Mouse (Mus musculus): ENCODE measurements around the gene Pjvk. TPM values are rescaled to one million over a fixed set of nuclear protein-coding genes. Genes with fewer than 3 reads are reported as not detected.

Gene Pjvk
- polyA plus RNA-seq, 1 experiment from 2014 or later = 1.1 TPM

- H3K9ac ChIP-seq = peak overlapping the region; percentile 50
- no peaks in the 10 kb centered on the region for H3K9me3 ChIP-seq
- no peak overlapping the region for H3K27ac ChIP-seq
- 46% methylated on average over 9 of the region's 9 CpGs for WGBS
- no peaks in the 10 kb centered on the region; the same call in 1 of the 2 replicates for H3K36me3 ChIP-seq
- H3K4me2 ChIP-seq (replicated peaks) = peak overlapping the region; percentile 66
- no peak for ATAC-seq (ENCODE audit: low FRiP score, low read depth)
- peaks cover 24% of the 10 kb centered on the region for H3K4me1 ChIP-seq
- peak overlapping the region; percentile 39 for H3K4me3 ChIP-seq
- H3K27me3 ChIP-seq (replicated peaks) = no peaks in the 10 kb centered on the region
Measured at GRCm38 (mm10) chr2:76672134-76672745, 24.0 kb downstream of the Pjvk start.

GRCm38 (mm10) chr2:76672966-76673392 lies 24.7 kb downstream of the Pjvk start, which contains the start of gene Fkbp7:
Gene Fkbp7 (minus strand): TSS chr2:76673116.
- Histone ChIP-seq H3K9ac (peak within 1 kb of the TSS; percentile 50), H3K27me3 (replicated peaks) (no peaks in the 10 kb centered on the region), H3K9me3 (no peaks in the 10 kb centered on the region), H3K27ac (peak within 1 kb of the TSS; percentile 9; the same call in 1 of the 2 replicates), H3K4me2 (replicated peaks) (peak within 1 kb of the TSS; percentile 66), H3K36me3 (no peaks in the 10 kb centered on the region), H3K4me3 (peak within 1 kb of the TSS; percentile 39), H3K4me1 (peaks cover 24% of the 10 kb centered on the region)
- WGBS = under 1% methylated on average over 17 of the region's 17 CpGs
- peak; percentile 95 for ATAC-seq (ENCODE audit: low FRiP score, low read depth)

GRCm38 (mm10) chr2:76673472-76674081 lies 25.3 kb downstream of the Pjvk start:
- no peak for ATAC-seq (ENCODE audit: low FRiP score, low read depth)
- no peak overlapping the region for H3K4me3 ChIP-seq

GRCm38 (mm10) chr2:76674725-76675427 lies 26.6 kb downstream of the Pjvk start, which contains the start of gene Plekha3:
Gene Plekha3 (plus strand): TSS chr2:76675281.
- peak within 1 kb of the TSS; percentile 86 for H3K9ac ChIP-seq
- 5% methylated on average over 50 of the region's 52 CpGs for WGBS

More at GRCm38 (mm10) chr2:76673472-76674081, 25.3 kb downstream of the Pjvk start:
- Histone ChIP-seq H3K4me2 (replicated peaks) (peak overlapping the region; percentile 66), H3K27ac (no peak overlapping the region), H3K9ac (no peak overlapping the region), H3K27me3 (replicated peaks) (no peaks in the 10 kb centered on the region), H3K36me3 (no peaks in the 10 kb centered on the region), H3K4me1 (peaks cover 24% of the 10 kb centered on the region), H3K9me3 (no peaks in the 10 kb centered on the region)
- 41% methylated on average over 7 of the region's 7 CpGs for WGBS

GRCm38 (mm10) chr2:76675451-76675850 lies 27.2 kb downstream of the Pjvk start:
- Histone ChIP-seq H3K4me3 (peak overlapping the region; percentile 87), H3K4me1 (peaks cover 24% of the 10 kb centered on the region), H3K4me2 (replicated peaks) (peak overlapping the region; percentile 83), H3K9ac (peak overlapping the region; percentile 86), H3K27ac (peak overlapping the region; percentile 62), H3K36me3 (0 out of 2 replicates have a peak, but pooled peaks cover 3% of the 10 kb centered on the region), H3K9me3 (no peaks in the 10 kb centered on the region), H3K27me3 (replicated peaks) (no peaks in the 10 kb centered on the region)
- WGBS = under 1% methylated on average over 44 of the region's 44 CpGs
- peak; percentile 28 for ATAC-seq (ENCODE audit: low FRiP score, low read depth)

More at GRCm38 (mm10) chr2:76674725-76675427, 26.6 kb downstream of the Pjvk start, which contains the start of gene Plekha3:
- peak within 1 kb of the TSS; percentile 87 for H3K4me3 ChIP-seq
- ATAC-seq (ENCODE audit: low FRiP score, low read depth) = peak; percentile 57
- peaks cover 24% of the 10 kb centered on the region for H3K4me1 ChIP-seq
- H3K36me3 ChIP-seq = no peaks in the 10 kb centered on the region
- no peaks in the 10 kb centered on the region for H3K27me3 ChIP-seq (replicated peaks)
- H3K4me2 ChIP-seq (replicated peaks) = peak within 1 kb of the TSS; percentile 83
- peak within 1 kb of the TSS; percentile 62 for H3K27ac ChIP-seq
- H3K9me3 ChIP-seq = no peaks in the 10 kb centered on the region

GRCm38 (mm10) chr2:76675949-76676348 lies 27.7 kb downstream of the Pjvk start:
- peaks cover 24% of the 10 kb centered on the region for H3K4me1 ChIP-seq
- H3K36me3 ChIP-seq = 0 out of 2 replicates have a peak, but pooled peaks cover 3% of the 10 kb centered on the region
- peak overlapping the region; percentile 86 for H3K9ac ChIP-seq
- WGBS = 11% methylated on average over 4 of the region's 4 CpGs
- peak overlapping the region; percentile 83 for H3K4me2 ChIP-seq (replicated peaks)
- no peak for ATAC-seq (ENCODE audit: low FRiP score, low read depth)
- no peaks in the 10 kb centered on the region for H3K9me3 ChIP-seq
- H3K4me3 ChIP-seq = peak overlapping the region; percentile 87
- H3K27me3 ChIP-seq (replicated peaks) = no peaks in the 10 kb centered on the region
- H3K27ac ChIP-seq = no peak overlapping the region

- H3K4me1 ChIP-seq = peaks cover 23% of the 10 kb centered on the region
- peak overlapping the region; percentile 87 for H3K4me3 ChIP-seq
- H3K36me3 ChIP-seq = peaks cover 3% of the 10 kb centered on the region; the same call in 1 of the 2 replicates
- no peak overlapping the region for H3K27ac ChIP-seq
- H3K4me2 ChIP-seq (replicated peaks) = peak overlapping the region; percentile 83
- H3K9me3 ChIP-seq = no peaks in the 10 kb centered on the region
- no peaks in the 10 kb centered on the region for H3K27me3 ChIP-seq (replicated peaks)
- H3K9ac ChIP-seq = peak overlapping the region; percentile 86
- WGBS = 40% methylated on average over 13 of the region's 13 CpGs
- ATAC-seq (ENCODE audit: low FRiP score, low read depth) = no peak
Measured at GRCm38 (mm10) chr2:76676401-76677226, 28.3 kb downstream of the Pjvk start.

- H3K9ac ChIP-seq = no peak overlapping the region
- peaks cover 48% of the 10 kb centered on the region for H3K36me3 ChIP-seq
Measured at GRCm38 (mm10) chr2:76682301-76682700, 34.0 kb downstream of the Pjvk start.

GRCm38 (mm10) chr2:76686986-76687385 lies 38.7 kb downstream of the Pjvk start:
- no peak for ATAC-seq (ENCODE audit: low FRiP score, low read depth)
- H3K27ac ChIP-seq = no peak overlapping the region
- 90% methylated on average over 3 of the region's 3 CpGs for WGBS

More at GRCm38 (mm10) chr2:76682301-76682700, 34.0 kb downstream of the Pjvk start:
- ATAC-seq (ENCODE audit: low FRiP score, low read depth) = no peak
- WGBS = 82% methylated on average over 8 of the region's 8 CpGs
- Histone ChIP-seq H3K27me3 (replicated peaks) (no peaks in the 10 kb centered on the region), H3K27ac (no peak overlapping the region), H3K4me1 (no peaks in the 10 kb centered on the region), H3K4me3 (no peak overlapping the region), H3K9me3 (no peaks in the 10 kb centered on the region), H3K4me2 (replicated peaks) (no peak overlapping the region)

GRCm38 (mm10) chr2:76687608-76688007 lies 39.3 kb downstream of the Pjvk start:
- H3K4me3 ChIP-seq = no peak overlapping the region
- H3K9me3 ChIP-seq = no peaks in the 10 kb centered on the region
- no peak overlapping the region for H3K27ac ChIP-seq
- peaks cover 65% of the 10 kb centered on the region for H3K36me3 ChIP-seq
- no peak for ATAC-seq (ENCODE audit: low FRiP score, low read depth)
- WGBS = 69% methylated on average over 3 of the region's 3 CpGs
- H3K4me1 ChIP-seq = no peaks in the 10 kb centered on the region
- no peak overlapping the region for H3K4me2 ChIP-seq (replicated peaks)
- no peaks in the 10 kb centered on the region for H3K27me3 ChIP-seq (replicated peaks)
- no peak overlapping the region for H3K9ac ChIP-seq

More at GRCm38 (mm10) chr2:76686986-76687385, 38.7 kb downstream of the Pjvk start:
- no peak overlapping the region for H3K4me3 ChIP-seq
- H3K9me3 ChIP-seq = no peaks in the 10 kb centered on the region
- H3K36me3 ChIP-seq = peaks cover 66% of the 10 kb centered on the region
- H3K4me1 ChIP-seq = no peaks in the 10 kb centered on the region
- no peaks in the 10 kb centered on the region for H3K27me3 ChIP-seq (replicated peaks)
- H3K9ac ChIP-seq = no peak overlapping the region
- H3K4me2 ChIP-seq (replicated peaks) = no peak overlapping the region

- Histone ChIP-seq H3K4me1 (no peaks in the 10 kb centered on the region), H3K9me3 (no peaks in the 10 kb centered on the region), H3K27me3 (replicated peaks) (no peaks in the 10 kb centered on the region), H3K36me3 (peaks cover 65% of the 10 kb centered on the region), H3K9ac (no peak overlapping the region), H3K27ac (no peak overlapping the region), H3K4me3 (no peak overlapping the region), H3K4me2 (replicated peaks) (no peak overlapping the region)
- WGBS = 52% methylated on average over 7 of the region's 7 CpGs
- no peak for ATAC-seq (ENCODE audit: low FRiP score, low read depth)
Measured at GRCm38 (mm10) chr2:76688162-76688561, 39.9 kb downstream of the Pjvk start.
